Comparison of ENCODE assay signal across 19 mouse cellular contexts in genomic region chr10:91362587-91362986, GRCm38 (mm10).
A peak's percentile ranks its signal among the peaks of the same experiment; 100 is the strongest.
DNase-seq lines count a peak whose midpoint lies in the region; ATAC-seq and TF ChIP-seq lines count a peak whose summit lies in the region.
"Had no signal": no experiment of that assay in that cellular context is flagged by ENCODE, and none has a peak within 500 bp of the region (broad histone marks: within the 10 kb centered on the region; RNA-seq: fewer than 3 reads in every experiment).

No protein-coding gene starts in this region.

- peak; percentile 16; the same call in 1 of the 2 replicates for TF ChIP-seq CTCF in intestine, postnatal 0 days (IDR thresholded peaks at IDR 0.05; ENCODE audit: low read depth)
- TF ChIP-seq CTCF in lung, postnatal 0 days (IDR thresholded peaks at IDR 0.05), result peak; percentile 17
- TF ChIP-seq CTCF in lung, adult 2 months (IDR thresholded peaks at IDR 0.05; ENCODE audit: insufficient read depth, low read length), result no peak
- peak; percentile 54 for TF ChIP-seq CTCF in E14TG2a.4 (conservative IDR thresholded peaks at IDR 0.05; ENCODE audit: low read length)

- H3K4me3 ChIP-seq in intestine, postnatal 0 days (ENCODE audit: low read depth, low read length), result no peak overlapping the region
- no peak overlapping the region for H3K4me3 ChIP-seq in intestine, embryonic 15.5 days (replicated peaks)
- no peak overlapping the region for H3K4me3 ChIP-seq in lung, postnatal 0 days (ENCODE audit: low read depth, low read length)
- H3K4me3 ChIP-seq in lung, adult 2 months (replicated peaks; ENCODE audit: extremely low read depth, low read depth, low read length), result no peak overlapping the region
- H3K4me3 ChIP-seq in E14TG2a.4 (replicated peaks; ENCODE audit: low read length), result no peak overlapping the region
- H3K4me3 ChIP-seq: erythroblast, embryonic 14.5 days; hindbrain, embryonic 10.5 days; limb, embryonic 15.5 days had no signal

- TF ChIP-seq POLR2A in lung, adult 2 months (IDR thresholded peaks at IDR 0.05; ENCODE audit: borderline replicate concordance, extremely low read depth, low read depth, low read length), result no peak

- TF ChIP-seq EP300 in lung, postnatal 0 days (IDR thresholded peaks at IDR 0.05), result no peak

- H3K4me1 ChIP-seq in intestine, postnatal 0 days (replicated peaks; ENCODE audit: control insufficient read depth, insufficient read depth, low read length), result no peaks in the 10 kb centered on the region
- no peaks in the 10 kb centered on the region for H3K4me1 ChIP-seq in intestine, embryonic 15.5 days (replicated peaks)
- H3K4me1 ChIP-seq in lung, postnatal 0 days (ENCODE audit: insufficient read depth, low read depth, low read length), result no peaks in the 10 kb centered on the region
- H3K4me1 ChIP-seq in lung, adult 2 months (ENCODE audit: control insufficient read depth, insufficient read depth, low read length), result no peaks in the 10 kb centered on the region
- H3K4me1 ChIP-seq in E14TG2a.4 (replicated peaks; ENCODE audit: low read depth, low read length), result no peaks in the 10 kb centered on the region
- H3K4me1 ChIP-seq: hindbrain, embryonic 10.5 days; limb, embryonic 15.5 days had no signal

- H3K4me2 ChIP-seq in intestine, postnatal 0 days (replicated peaks; ENCODE audit: low read depth), result no peak overlapping the region
- no peak overlapping the region for H3K4me2 ChIP-seq in intestine, embryonic 15.5 days (replicated peaks)
- H3K4me2 ChIP-seq in lung, postnatal 0 days (replicated peaks; ENCODE audit: low read depth, low read length), result no peak overlapping the region
- H3K4me2 ChIP-seq: limb, embryonic 15.5 days had no signal

- no peak overlapping the region for H3K27ac ChIP-seq in intestine, postnatal 0 days (ENCODE audit: low read depth, low read length)
- H3K27ac ChIP-seq in intestine, embryonic 15.5 days, result no peak overlapping the region
- no peak overlapping the region for H3K27ac ChIP-seq in lung, postnatal 0 days (ENCODE audit: low read length)
- H3K27ac ChIP-seq: hindbrain, embryonic 10.5 days; limb, embryonic 15.5 days had no signal

- no peak overlapping the region for H3K9ac ChIP-seq in intestine, postnatal 0 days (ENCODE audit: low read depth, low read length)
- H3K9ac ChIP-seq in intestine, embryonic 15.5 days, result no peak overlapping the region
- no peak overlapping the region for H3K9ac ChIP-seq in lung, postnatal 0 days (replicated peaks; ENCODE audit: low read depth)
- H3K9ac ChIP-seq: limb, embryonic 15.5 days had no signal

- no peak for DNase-seq in lung, postnatal 0 days (ENCODE audit: low spot score)
- no peak for DNase-seq in lung, adult 2 months
- DNase-seq in ZHBTc4 (ENCODE audit: low read depth, low spot score), result peak; percentile 41
- DNase-seq in embryo, embryonic 11 days, result no peak
- no peak for DNase-seq in adrenal gland, adult (ENCODE audit: inconsistent age in 2 of 2, low spot score in 1 of 2)
- DNase-seq: cerebellum, adult 11 months; cerebellum, postnatal 36 days; kidney, postnatal 10 days; layer of hippocampus, adult 9-11 months; midbrain, embryonic 14.5 days; thymus, postnatal 14 days had no signal

- WGBS in intestine, postnatal 0 days, result 65% methylated on average over 3 of the region's 3 CpGs
- WGBS in intestine, embryonic 15.5 days, result 68% methylated on average over 3 of the region's 3 CpGs
- 64% methylated on average over 3 of the region's 3 CpGs for WGBS in lung, postnatal 0 days
- 74% methylated on average over 3 of the region's 3 CpGs for WGBS in lung, adult 2 months

- H3K9me3 ChIP-seq in intestine, postnatal 0 days (ENCODE audit: control insufficient read depth), result no peaks in the 10 kb centered on the region
- H3K9me3 ChIP-seq in intestine, embryonic 15.5 days, result no peaks in the 10 kb centered on the region
- no peaks in the 10 kb centered on the region for H3K9me3 ChIP-seq in lung, postnatal 0 days (ENCODE audit: low read length)
- peaks cover 16% of the 10 kb centered on the region for H3K9me3 ChIP-seq in E14TG2a.4 (ENCODE audit: low read length)
- H3K9me3 ChIP-seq: hindbrain, embryonic 10.5 days; limb, embryonic 15.5 days had no signal

- H3K36me3 ChIP-seq in intestine, postnatal 0 days (ENCODE audit: control insufficient read depth, insufficient read depth), result no peaks in the 10 kb centered on the region
- H3K36me3 ChIP-seq in intestine, embryonic 15.5 days, result no peaks in the 10 kb centered on the region
- H3K36me3 ChIP-seq in lung, postnatal 0 days (ENCODE audit: insufficient read depth, low read length), result no peaks in the 10 kb centered on the region
- H3K36me3 ChIP-seq in E14TG2a.4 (ENCODE audit: insufficient read depth, low read length), result no peaks in the 10 kb centered on the region
- H3K36me3 ChIP-seq: hindbrain, embryonic 10.5 days; limb, embryonic 15.5 days had no signal

- ATAC-seq in intestine, postnatal 0 days, result no peak
- no peak for ATAC-seq in intestine, embryonic 15.5 days
- ATAC-seq in lung, postnatal 0 days, result no peak
- ATAC-seq: forebrain, embryonic 14.5 days; inflammation-experienced regulatory T-cells, adult 6 months had no signal

- no peaks in the 10 kb centered on the region for H3K27me3 ChIP-seq in intestine, postnatal 0 days (replicated peaks; ENCODE audit: control insufficient read depth, insufficient read depth, low read length)
- H3K27me3 ChIP-seq in intestine, embryonic 15.5 days (replicated peaks), result no peaks in the 10 kb centered on the region
- H3K27me3 ChIP-seq in lung, postnatal 0 days (replicated peaks; ENCODE audit: insufficient read depth, low read length), result no peaks in the 10 kb centered on the region
- no peaks in the 10 kb centered on the region for H3K27me3 ChIP-seq in E14TG2a.4 (ENCODE audit: insufficient read depth, low read length)
- H3K27me3 ChIP-seq: limb, embryonic 15.5 days had no signal
